Mouse (Mus musculus) MEL (cell line): ENCODE data around the gene Zfp536.

Experiments
- JUND ChIP-seq: IDR thresholded peaks from 2 replicates; pipeline ENCODE4 v1.6.1; 2011; ENCODE audit warnings: low read depth, mild to moderate bottlenecking, improper control_type of control experiment, low read length
- MAX ChIP-seq: IDR thresholded peaks from 2 replicates; pipeline ENCODE4 v1.6.1; 2011; ENCODE audit warnings: low read length, improper control_type of control experiment

- TF ChIP-seq MAX (no peak), JUND (no peak)
These were observed 210.9 kb downstream of the Zfp536 start for GRCm38 (mm10) chr7:37562505-37562904.
